Mouse (Mus musculus) MEL (cell line): ENCODE results near the gene Safb2. TPM values are rescaled to one million over a fixed set of nuclear protein-coding genes. Genes with fewer than 3 reads are reported as not detected.

Experiments used
- DNase-seq: peaks from one replicate; pipeline ENCODE4 v3.0.0; 2011; ENCODE audit warnings: low read depth, low spot score
- H3K27ac ChIP-seq: 2 replicates; pipeline ENCODE4 v1.5.1; 2012; ENCODE audit warnings: low read depth, mild to moderate bottlenecking, control low read depth, low read length, moderate library complexity; ENCODE audit not compliant: control insufficient read depth
- H3K27me3 ChIP-seq, 2 experiments: fragments of 150-350 bp in 1 of 2; sonication (generic) in 1 of 2; 2 replicates each; pipeline ENCODE4 v1.6.1; 2012; ENCODE audit warnings: low read length in 2 of 2, mild to moderate bottlenecking in 2 of 2, improper control_type of control experiment in 1 of 2, moderate library complexity in 1 of 2; ENCODE audit not compliant: insufficient read depth in 2 of 2, control insufficient read depth in 1 of 2
- H3K36me3 ChIP-seq, 2 experiments: 2 replicates each; pipeline ENCODE4 v1.6.1; 2012 to 2014; ENCODE audit warnings: low read length in 2 of 2, improper control_type of control experiment in 1 of 2, inconsistent platforms in 1 of 2, mild to moderate bottlenecking in 1 of 2; ENCODE audit not compliant: insufficient read depth in 2 of 2, control insufficient read depth in 1 of 2
- H3K4me1 ChIP-seq, 2 experiments: fragments of 150-350 bp in 1 of 2; sonication (generic) in 1 of 2; 2 replicates each; pipeline ENCODE4 v1.6.1; 2012; ENCODE audit warnings: low read length in 2 of 2, improper control_type of control experiment in 1 of 2, mild to moderate bottlenecking in 1 of 2; ENCODE audit not compliant: insufficient read depth in 2 of 2, control insufficient read depth in 1 of 2
- H3K4me3 ChIP-seq, 2 experiments: fragments of 150-350 bp in 1 of 2; sonication (generic) in 1 of 2; 2 replicates each; pipeline ENCODE4 v1.5.1; 2012; ENCODE audit warnings: low read depth in 2 of 2, low read length in 2 of 2, mild to moderate bottlenecking in 2 of 2, moderate library complexity in 2 of 2, control low read depth in 1 of 2, improper control_type of control experiment in 1 of 2; ENCODE audit not compliant: control insufficient read depth in 1 of 2, insufficient read depth in 1 of 2
- H3K79me2 ChIP-seq: 2 replicates; pipeline ENCODE4 v1.6.1; 2012; ENCODE audit warnings: mild to moderate bottlenecking, low read length, moderate library complexity; ENCODE audit not compliant: control insufficient read depth, poor library complexity, insufficient read depth
- H3K9ac ChIP-seq: 2 replicates; pipeline ENCODE4 v1.6.1; 2012; ENCODE audit warnings: low read depth, mild to moderate bottlenecking, control low read depth, low read length, moderate library complexity; ENCODE audit not compliant: control insufficient read depth, poor library complexity, severe bottlenecking
- H3K9me3 ChIP-seq: fragments of 150-350 bp; sonication (generic); replicated peaks from 2 replicates; pipeline ENCODE4 v1.6.1; 2012; ENCODE audit warnings: mild to moderate bottlenecking, low read length, improper control_type of control experiment, moderate library complexity; ENCODE audit not compliant: insufficient read depth
- CHD1 ChIP-seq: IDR thresholded peaks from 2 replicates; pipeline ENCODE4 v1.6.1; 2012; ENCODE audit warnings: low read depth, mild to moderate bottlenecking, inconsistent platforms, low read length, improper control_type of control experiment
- CHD2 ChIP-seq: IDR thresholded peaks from 2 replicates; pipeline ENCODE4 v1.6.1; 2011; ENCODE audit warnings: low read length, improper control_type of control experiment
- E2F4 ChIP-seq: IDR thresholded peaks from 2 replicates; pipeline ENCODE4 v1.6.1; 2011; ENCODE audit warnings: low read depth, low read length, improper control_type of control experiment, borderline replicate concordance
- EP300 ChIP-seq, 2 experiments: IDR thresholded peaks; 2 replicates each; pipeline ENCODE4 v1.6.1; 2011; ENCODE audit warnings: improper control_type of control experiment in 2 of 2, low read length in 2 of 2, low read depth in 1 of 2, mild to moderate bottlenecking in 1 of 2
- ETS1 ChIP-seq: IDR thresholded peaks from 2 replicates; pipeline ENCODE4 v1.6.1; 2012; ENCODE audit warnings: low read depth, mild to moderate bottlenecking, inconsistent platforms, low read length, improper control_type of control experiment, moderate library complexity
- GATA1 ChIP-seq: IDR thresholded peaks from 2 replicates; pipeline ENCODE4 v1.6.1; 2011; ENCODE audit warnings: low read depth, low read length, improper control_type of control experiment
- HCFC1 ChIP-seq: IDR thresholded peaks from 2 replicates; pipeline ENCODE4 v1.6.1; 2012; ENCODE audit warnings: low read depth, mild to moderate bottlenecking, inconsistent platforms, low read length, improper control_type of control experiment, moderate library complexity
- MAX ChIP-seq: IDR thresholded peaks from 2 replicates; pipeline ENCODE4 v1.6.1; 2011; ENCODE audit warnings: low read length, improper control_type of control experiment
- MAZ ChIP-seq: IDR thresholded peaks from 2 replicates; pipeline ENCODE4 v1.6.1; 2012; ENCODE audit warnings: low read depth, mild to moderate bottlenecking, inconsistent platforms, low read length, improper control_type of control experiment
- MEF2A ChIP-seq: IDR thresholded peaks from 2 replicates; pipeline ENCODE4 v1.6.1; 2014; ENCODE audit warnings: low read depth, mild to moderate bottlenecking, inconsistent platforms, low read length, improper control_type of control experiment; ENCODE audit not compliant: poor library complexity, insufficient replicate concordance, severe bottlenecking; ENCODE audit errors: extremely low read depth
- MXI1 ChIP-seq: IDR thresholded peaks from 2 replicates; pipeline ENCODE4 v1.6.1; 2011; ENCODE audit warnings: mild to moderate bottlenecking, low read depth, low read length, improper control_type of control experiment
- POLR2A ChIP-seq, 2 experiments: IDR thresholded peaks; 2 replicates each; pipeline ENCODE4 v1.6.1; 2011 to 2012; ENCODE audit warnings: low read length in 2 of 2, mild to moderate bottlenecking in 2 of 2, control low read depth in 1 of 2, improper control_type of control experiment in 1 of 2, low read depth in 1 of 2, moderate library complexity in 1 of 2; ENCODE audit not compliant: control insufficient read depth in 1 of 2, insufficient read depth in 1 of 2, poor library complexity in 1 of 2
- POLR2AphosphoS2 ChIP-seq: IDR thresholded peaks from 2 replicates; pipeline ENCODE4 v1.6.1; 2011; ENCODE audit warnings: low read length, improper control_type of control experiment
- POLR2AphosphoS5 ChIP-seq: IDR thresholded peaks from 2 replicates; pipeline ENCODE4 v1.6.1; 2012; ENCODE audit warnings: low read depth, borderline replicate concordance, mild to moderate bottlenecking, inconsistent platforms, low read length, moderate library complexity, mixed read lengths
- SMC3 ChIP-seq: IDR thresholded peaks from 2 replicates; pipeline ENCODE4 v1.6.1; 2011; ENCODE audit warnings: low read depth, low read length, improper control_type of control experiment
- TAL1 ChIP-seq: IDR thresholded peaks from 2 replicates; pipeline ENCODE4 v1.6.1; 2012; ENCODE audit warnings: mild to moderate bottlenecking, inconsistent platforms, low read length, moderate library complexity, mixed read lengths
- TBP ChIP-seq: IDR thresholded peaks from 2 replicates; pipeline ENCODE4 v1.8.0; 2011; ENCODE audit warnings: low read depth, low read length, improper control_type of control experiment
- USF1 ChIP-seq: IDR thresholded peaks from 2 replicates; pipeline ENCODE4 v1.6.1; 2014; ENCODE audit warnings: low read depth, mild to moderate bottlenecking, inconsistent platforms, low read length, improper control_type of control experiment, moderate library complexity
- USF2 ChIP-seq, 2 experiments: IDR thresholded peaks; 2 replicates each; pipeline ENCODE4 v1.6.1; 2011 to 2012; ENCODE audit warnings: improper control_type of control experiment in 2 of 2, low read length in 2 of 2, borderline replicate concordance in 1 of 2, inconsistent platforms in 1 of 2, low read depth in 1 of 2, mild to moderate bottlenecking in 1 of 2; ENCODE audit not compliant: insufficient read depth in 1 of 2
- ZKSCAN1 ChIP-seq: IDR thresholded peaks from 2 replicates; pipeline ENCODE4 v1.6.1; 2012; ENCODE audit warnings: low read depth, mild to moderate bottlenecking, inconsistent platforms, low read length, improper control_type of control experiment, moderate library complexity
- polyA plus RNA-seq, 2 experiments: library from polyadenylated mRNA; stranded (reverse) in 1 of 2; unstranded in 1 of 2; fragments of >175 nt in 1 of 2; fragments of >200 nt in 1 of 2; gene quantifications; 2 replicates each; pipeline versions ENCODE4 v1.2.1 to v1.2.4; 2012; ENCODE audit warnings: low replicate concordance in 2 of 2, low read depth in 1 of 2; ENCODE audit not compliant: insufficient read length in 2 of 2, insufficient read depth in 1 of 2, missing spikeins in 1 of 2
- total RNA-seq: library from RNA; depleted of rRNA; stranded (reverse); fragments of 300-350 nt; gene quantifications from 2 replicates; pipeline ENCODE4 v1.2.3, GENCODE M21; 2012

Gene Safb2
- total and polyA plus RNA-seq, 3 experiments, result 61.6 to 741 (median 217) TPM

GRCm38 (mm10) chr17:56566918-56567317 is 17.5 kb downstream of the Safb2 start:
- Histone ChIP-seq H3K4me1 (no peaks in the 10 kb centered on the region), H3K9ac (no peak overlapping the region), H3K27me3 (no peaks in the 10 kb centered on the region), H3K9me3 (no peaks in the 10 kb centered on the region), H3K27ac (no peak overlapping the region), H3K36me3 (peaks cover 0 to 23% of the 10 kb centered on the region in 2 experiments; a peak in 2 of 4 replicates), H3K79me2 (no peaks in the 10 kb centered on the region), H3K4me3 (no peak overlapping the region)
- no peak for DNase-seq
- TF ChIP-seq E2F4 (no peak), MAZ (no peak), MXI1 (no peak), GATA1 (no peak), CHD2 (no peak), MAX (no peak), ETS1 (no peak), HCFC1 (no peak), USF2 (IDR thresholded peaks at IDR 0.05; ENCODE audit: borderline replicate concordance in 1 of 2, insufficient read depth in 1 of 2, low read depth in 1 of 2, low read length in 2 of 2) (no peak), POLR2AphosphoS2 (no peak), MEF2A (no peak), SMC3 (no peak), ZKSCAN1 (no peak), POLR2A (IDR thresholded peaks at IDR 0.05; ENCODE audit: control insufficient read depth in 1 of 2, insufficient read depth in 1 of 2, low read depth in 1 of 2, low read length in 2 of 2, poor library complexity in 1 of 2) (no peak)

GRCm38 (mm10) chr17:56566293-56566692 is 18.1 kb downstream of the Safb2 start:
- H3K9ac ChIP-seq, result no peak overlapping the region
- H3K27ac ChIP-seq, result no peak overlapping the region
- H3K36me3 ChIP-seq, result peaks cover 0 to 24% of the 10 kb centered on the region in 2 experiments; a peak in 2 of 4 replicates
- no peaks in the 10 kb centered on the region for H3K27me3 ChIP-seq
- no peaks in the 10 kb centered on the region for H3K79me2 ChIP-seq
- H3K4me3 ChIP-seq, result no peak overlapping the region
- TF ChIP-seq TBP (no peak), EP300 (IDR thresholded peaks at IDR 0.05; ENCODE audit: low read depth in 1 of 2, low read length in 2 of 2) (no peak), USF1 (no peak), POLR2AphosphoS5 (no peak), TAL1 (no peak), HCFC1 (no peak), CHD1 (no peak)
- TF ChIP-seq, all 39 proteins: peak for 0
- Histone ChIP-seq H3K9me3 (no peaks in the 10 kb centered on the region), H3K4me1 (no peaks in the 10 kb centered on the region)
- DNase-seq, result no peak
